Mouse (Mus musculus) embryonic stem cell, embryonic (primary cell): ENCODE data around the gene Mrps27.

Experiments
- CTCF ChIA-PET, 4 experiments: fragments of 300-600 bp in 2 of 4; fragments of 350-600 bp in 2 of 4; sonication (Branson Sonifier 250); formaldehyde crosslinking; loops; one replicate each; lab custom pipeline; 2022; ENCODE audit warnings: inconsistent platforms in 2 of 4; lab: Charles Lee
- POLR2A ChIA-PET, 4 experiments: fragments of 300-600 bp in 2 of 4; fragments of 350-600 bp in 2 of 4; sonication (Branson Sonifier 250); formaldehyde crosslinking; loops; one replicate each; lab custom pipeline; 2022; ENCODE audit warnings: antibody characterized with exemption in 4 of 4, inconsistent platforms in 1 of 4; lab: Charles Lee

The Mrps27 gene

GRCm38 (mm10) chr13:99398149-99398701 is 53.6 kb downstream of the Mrps27 start:
- CTCF ChIA-PET = no interaction called here

GRCm38 (mm10) chr13:99399373-99399772 is 54.8 kb downstream of the Mrps27 start:
- ChIA-PET POLR2A (interaction anchor here in 2 of 4 experiments (0.5 to 1.1 kb wide), 3 partner anchors 10 to 633 kb away, joined by 3 to 6 read pairs (median 3); no protein-coding TSS in a partner anchor), CTCF (no interaction called here)

More at GRCm38 (mm10) chr13:99398149-99398701, 53.6 kb downstream of the Mrps27 start:
- POLR2A ChIA-PET = interaction anchor here in 2 of 4 experiments (0.5 to 1.0 kb wide), 2 partner anchors 11 kb away, joined by 3 read pairs; no protein-coding TSS in a partner anchor

DNA sequence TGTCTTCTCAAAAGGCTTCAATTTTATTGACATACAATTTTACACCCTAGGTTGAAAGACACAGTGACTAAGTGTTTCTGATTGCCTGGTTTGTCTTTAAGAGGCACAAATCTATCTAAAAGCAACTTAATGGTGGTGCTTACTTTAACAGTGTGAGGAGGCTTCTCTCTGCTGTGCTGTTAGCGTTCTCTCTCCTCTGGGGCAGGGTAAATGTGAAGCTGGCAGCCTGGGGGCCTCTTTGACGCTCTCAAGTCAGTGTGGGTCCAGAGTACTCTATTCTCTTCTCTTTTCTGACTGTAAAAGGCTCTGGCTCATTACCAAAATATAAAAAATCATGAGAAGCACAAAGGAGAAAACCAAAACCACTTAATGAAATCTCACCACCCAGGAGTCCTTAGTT is 64.6 kb downstream of the Mrps27 start:
- ChIA-PET CTCF (no interaction called here), POLR2A (interaction anchor here in 2 of 4 experiments (0.6 to 1.8 kb wide), 4 partner anchors 10 to 61 kb away, joined by 3 to 6 read pairs (median 3); no protein-coding TSS in a partner anchor)

GRCm38 (mm10) chr13:99410611-99411515 is 66.3 kb downstream of the Mrps27 start:
- CTCF ChIA-PET = no interaction called here

GRCm38 (mm10) chr13:99411761-99412160 is 67.2 kb downstream of the Mrps27 start:
- ChIA-PET CTCF (interaction anchor here in 1 of 4 experiments (1.1 kb wide), 1 partner anchor 426 kb away, joined by 3 read pairs; no protein-coding TSS in a partner anchor), POLR2A (interaction anchor here in 1 of 4 experiments (1.4 kb wide), 1 partner anchor 59 kb away, joined by 3 read pairs; no protein-coding TSS in a partner anchor)

More at GRCm38 (mm10) chr13:99410611-99411515, 66.3 kb downstream of the Mrps27 start:
- POLR2A ChIA-PET = interaction anchor here in 1 of 4 experiments (1.4 kb wide), 1 partner anchor 58 kb away, joined by 3 read pairs; no protein-coding TSS in a partner anchor

- ChIA-PET POLR2A (interaction anchor here in 2 of 4 experiments (0.6 to 2.0 kb wide), 4 partner anchors 8 to 458 kb away, joined by 3 to 8 read pairs (median 4); no protein-coding TSS in a partner anchor), CTCF (interaction anchor here in 1 of 4 experiments (1.1 kb wide), 1 partner anchor 425 kb away, joined by 3 read pairs; no protein-coding TSS in a partner anchor)
Observed at GRCm38 (mm10) chr13:99412477-99413080, 68.0 kb downstream of the Mrps27 start.

GRCm38 (mm10) chr13:99413481-99414351 is 69.1 kb downstream of the Mrps27 start:
- ChIA-PET CTCF (interaction anchor here in 1 of 4 experiments (1.1 kb wide), 1 partner anchor 61 kb away, joined by 5 read pairs; no protein-coding TSS in a partner anchor), POLR2A (interaction anchor here in 3 of 4 experiments (1.4 to 2.0 kb wide), 5 partner anchors 9 to 60 kb away, joined by 3 to 8 read pairs (median 4); no protein-coding TSS in a partner anchor)

DNA sequence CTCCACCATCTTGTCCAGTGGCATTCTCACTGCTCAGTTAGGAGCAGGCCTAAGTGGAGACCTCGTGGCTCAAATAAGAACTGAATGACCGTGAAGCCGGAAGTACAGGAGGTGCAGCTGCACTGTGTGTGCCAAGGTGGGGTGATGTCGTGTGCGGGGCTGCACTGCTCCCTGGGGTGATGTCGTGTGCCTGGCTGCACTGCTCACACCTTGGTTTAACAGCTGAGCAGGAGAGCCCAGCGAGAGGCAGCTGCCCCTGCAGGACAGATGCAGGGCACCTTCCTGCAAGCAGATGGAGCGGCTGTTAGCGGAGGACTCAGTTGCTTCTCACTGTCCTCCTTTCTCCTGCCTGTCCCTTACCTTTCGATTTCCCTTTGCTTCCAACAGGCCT is 69.8 kb downstream of the Mrps27 start:
- ChIA-PET POLR2A (interaction anchor here in 3 of 4 experiments (1.4 to 2.0 kb wide), 5 partner anchors 10 to 60 kb away, joined by 3 to 8 read pairs (median 4); no protein-coding TSS in a partner anchor), CTCF (interaction anchor here in 1 of 4 experiments (1.1 kb wide), 1 partner anchor 61 kb away, joined by 5 read pairs; no protein-coding TSS in a partner anchor)

DNA sequence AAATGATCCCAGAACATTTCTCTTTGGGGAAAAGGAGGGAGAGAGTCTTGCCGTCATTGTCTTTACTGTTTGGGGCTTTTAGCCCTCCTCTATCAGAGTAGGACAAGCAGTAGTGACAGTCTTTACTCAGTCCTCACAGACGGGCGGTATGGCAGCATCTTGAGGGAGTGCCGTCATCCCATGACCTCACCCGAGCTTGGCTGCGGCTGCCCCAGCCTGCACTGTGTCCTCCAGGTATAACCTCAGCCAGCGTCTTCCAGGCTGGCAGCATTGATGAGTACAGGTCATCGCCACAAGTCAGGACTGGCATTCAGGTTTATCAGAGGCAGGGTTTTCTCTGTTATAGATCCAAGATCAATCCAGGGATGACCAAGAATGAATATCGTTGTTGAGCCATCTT is 72.0 kb downstream of the Mrps27 start:
- CTCF ChIA-PET = interaction anchor here in 1 of 4 experiments (1.3 kb wide), 1 partner anchor 42 kb away, joined by 3 read pairs; no protein-coding TSS in a partner anchor
- POLR2A ChIA-PET = interaction anchor here in 1 of 4 experiments (0.6 kb wide), 1 partner anchor 125 kb away, joined by 3 read pairs; no protein-coding TSS in a partner anchor

- POLR2A ChIA-PET = interaction anchor here in 3 of 4 experiments (0.6 to 2.8 kb wide), 7 partner anchors 10 to 639 kb away, joined by 3 to 11 read pairs (median 3); no protein-coding TSS in a partner anchor
Observed at GRCm38 (mm10) chr13:99423581-99423980, 79.0 kb downstream of the Mrps27 start.

GRCm38 (mm10) chr13:99433068-99434008 is 88.8 kb downstream of the Mrps27 start:
- CTCF ChIA-PET = no interaction called here
- POLR2A ChIA-PET = interaction anchor here in 3 of 4 experiments (0.6 to 1.7 kb wide), 14 partner anchors 8 to 568 kb away, joined by 3 to 27 read pairs (median 4); no protein-coding TSS in a partner anchor

More at GRCm38 (mm10) chr13:99423581-99423980, 79.0 kb downstream of the Mrps27 start:
- CTCF ChIA-PET = interaction anchor here in 2 of 4 experiments (0.6 kb wide), 2 partner anchors 250 to 260 kb away, joined by 3 to 9 read pairs; no protein-coding TSS in a partner anchor

GRCm38 (mm10) chr13:99434494-99434893 is 89.9 kb downstream of the Mrps27 start:
- ChIA-PET POLR2A (interaction anchor here in 1 of 4 experiments (1.3 to 1.7 kb wide), 2 partner anchors 10 to 13 kb away, joined by 3 to 27 read pairs; no protein-coding TSS in a partner anchor), CTCF (no interaction called here)

DNA sequence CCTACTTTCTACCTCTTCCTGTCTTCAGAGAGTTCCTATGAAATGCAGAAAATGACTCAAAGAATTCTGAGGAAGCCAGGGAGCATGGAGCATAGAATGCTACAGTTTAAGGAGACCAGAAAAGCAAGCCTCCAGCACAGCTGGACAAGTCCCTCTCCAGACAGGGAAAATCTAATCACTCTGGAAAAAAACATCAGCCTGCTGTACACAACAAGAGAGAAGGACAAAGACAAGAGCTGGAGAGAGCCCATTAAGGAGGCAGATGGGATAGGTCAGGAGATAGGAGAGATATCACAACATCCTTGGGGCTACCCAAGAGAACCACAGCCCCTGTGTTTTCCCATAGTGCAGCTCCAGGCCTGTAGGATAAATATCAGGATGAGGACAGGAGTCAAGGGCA is 92.5 kb downstream of the Mrps27 start:
- CTCF ChIA-PET = interaction anchor here in 1 of 4 experiments (0.6 kb wide), 1 partner anchor 435 kb away, joined by 6 read pairs; no protein-coding TSS in a partner anchor
- POLR2A ChIA-PET = interaction anchor here in 1 of 4 experiments (0.5 kb wide), 1 partner anchor 31 kb away, joined by 3 read pairs; no protein-coding TSS in a partner anchor

DNA sequence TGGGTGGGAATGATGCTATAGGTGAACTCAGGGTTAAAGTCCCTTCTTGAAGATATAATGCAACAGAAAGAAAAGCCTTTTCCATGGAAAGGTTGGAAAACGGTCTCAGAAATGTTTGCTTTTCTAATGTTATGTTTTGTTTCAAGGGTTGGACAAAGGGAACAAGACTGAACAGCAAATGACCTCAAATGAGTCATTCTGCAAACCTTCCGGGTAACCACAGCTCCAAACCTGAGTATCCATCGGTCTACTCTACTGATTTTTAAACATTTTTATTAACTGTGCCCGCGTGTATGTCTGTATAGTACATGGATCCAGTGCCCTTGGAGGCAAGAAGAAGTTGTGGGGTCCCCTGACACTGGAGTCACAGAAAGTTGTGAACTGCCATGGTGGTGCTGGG is 94.8 kb downstream of the Mrps27 start:
- POLR2A ChIA-PET = interaction anchor here in 1 of 4 experiments (1.3 to 1.4 kb wide), 2 partner anchors 10 to 17 kb away, joined by 3 read pairs; no protein-coding TSS in a partner anchor
- CTCF ChIA-PET = interaction anchor here in 1 of 4 experiments (1.1 kb wide), 1 partner anchor 64 kb away, joined by 3 read pairs; no protein-coding TSS in a partner anchor

- POLR2A ChIA-PET = interaction anchor here in 1 of 4 experiments (1.3 to 1.6 kb wide), 3 partner anchors 10 to 18 kb away, joined by 3 read pairs; no protein-coding TSS in a partner anchor
- CTCF ChIA-PET = no interaction called here
Observed at GRCm38 (mm10) chr13:99440228-99440627, 95.6 kb downstream of the Mrps27 start.
